Mouse (Mus musculus) heart, embryonic 14.5 days (tissue): ENCODE measurements around the gene Ubox5. TPM values are rescaled to one million over a fixed set of nuclear protein-coding genes. Genes with fewer than 3 reads are reported as not detected.
"Not testable (repeated sequence)": the region's sequence is repeated elsewhere in the genome, so short reads cannot be mapped to it uniquely, and the experiment has no call there.

ENCODE experiments used
- ATAC-seq: fragments of 200-750 bp; cut with Nextera tagmentation; 2 replicates; pipeline ENCODE4 v1.8.0; 2017; ENCODE audit warnings: low read depth, moderate TSS enrichment; ENCODE audit not compliant: insufficient number of reproducible peaks, insufficient read depth, low FRiP score
- H3K27ac ChIP-seq, 2 experiments: fragments of 200-500 bp in 1 of 2; fragments of 300-500 bp in 1 of 2; sonication (generic) in 1 of 2; replicated peaks in 1 of 2; 2 replicates each; pipeline ENCODE4 v1.5.1; 2012 to 2014; ENCODE audit warnings: low read depth in 2 of 2, low read length in 2 of 2, control low read depth in 1 of 2, mild to moderate bottlenecking in 1 of 2, mixed read lengths in 1 of 2; ENCODE audit not compliant: control insufficient read depth in 1 of 2, insufficient read depth in 1 of 2
- H3K27me3 ChIP-seq: fragments of 300-500 bp; sonication (generic); 2 replicates; pipeline ENCODE4 v1.6.1; 2014; ENCODE audit warnings: mild to moderate bottlenecking, low read length, control low read depth; ENCODE audit not compliant: control insufficient read depth, insufficient read depth
- H3K36me3 ChIP-seq: fragments of 300-500 bp; sonication (generic); 2 replicates; pipeline ENCODE4 v1.6.1; 2014; ENCODE audit warnings: mild to moderate bottlenecking, control low read depth, low read length, mixed read lengths; ENCODE audit not compliant: control insufficient read depth, insufficient read depth
- H3K4me1 ChIP-seq, 2 experiments: fragments of 200-500 bp in 1 of 2; fragments of 300-500 bp in 1 of 2; sonication (generic) in 1 of 2; 2 replicates each; pipeline ENCODE4 v1.6.1; 2012 to 2014; ENCODE audit warnings: low read length in 2 of 2, control low read depth in 1 of 2, mixed read lengths in 1 of 2; ENCODE audit not compliant: control insufficient read depth in 2 of 2, insufficient read depth in 2 of 2
- H3K4me2 ChIP-seq: fragments of 300-500 bp; sonication (generic); 2 replicates; pipeline ENCODE4 v1.6.1; 2014; ENCODE audit warnings: mild to moderate bottlenecking, low read length
- H3K4me3 ChIP-seq, 2 experiments: fragments of 200-500 bp in 1 of 2; fragments of 300-500 bp in 1 of 2; sonication (generic) in 1 of 2; 2 replicates each; pipeline ENCODE4 v1.5.1; 2012 to 2014; ENCODE audit warnings: low read length in 2 of 2, mild to moderate bottlenecking in 2 of 2, control low read depth in 1 of 2, low read depth in 1 of 2, moderate library complexity in 1 of 2; ENCODE audit not compliant: control insufficient read depth in 1 of 2, insufficient read depth in 1 of 2
- H3K9ac ChIP-seq: fragments of 300-500 bp; sonication (generic); 2 replicates; pipeline ENCODE4 v1.6.1; 2014; ENCODE audit warnings: mild to moderate bottlenecking, low read length
- H3K9me3 ChIP-seq: fragments of 300-500 bp; sonication (generic); 2 replicates; pipeline ENCODE4 v1.6.1; 2016; ENCODE audit warnings: low read length, control low read depth; ENCODE audit not compliant: control insufficient read depth
- WGBS: fragments of 180-500 bp; shearing (Covaris S2); extraction: QIAGEN DNeasy Blood & Tissue Kit; methylation state at CpG from one replicate; pipeline ENCODE4 v1.1.7; 2014; 5-methylcytosine and 5-hydroxymethylcytosine counted together
- polyA plus RNA-seq: library from polyadenylated mRNA; unstranded; fragments of >200 nt; fragmentation: Nextera tagmentation; extraction: Ambion mirVana; gene quantifications from 2 replicates; pipeline ENCODE4 v1.2.1, GENCODE M21; 2014

Gene Ubox5
- polyA plus RNA-seq, 1 experiment from 2014 or later = 6.9 TPM

- Histone ChIP-seq H3K27me3 (peaks cover 75% of the 10 kb centered on the region), H3K27ac (no peak overlapping the region), H3K4me1 (peaks cover 4 to 21% of the 10 kb centered on the region in 2 experiments; a peak in 3 of 4 replicates), H3K4me2 (peak overlapping the region; percentile 74), H3K4me3 (peak overlapping the region; percentile 33 to 40; a peak in 3 of 4 replicates), H3K9ac (peak overlapping the region; percentile 57; the same call in 1 of the 2 replicates), H3K36me3 (no peaks in the 10 kb centered on the region), H3K9me3 (peaks cover 5% of the 10 kb centered on the region; the same call in 1 of the 2 replicates)
- ATAC-seq = no peak
- WGBS = 6% methylated on average over 9 of the region's 9 CpGs
Measured at GRCm38 (mm10) chr2:130577021-130577420, 52.8 kb downstream of the Ubox5 start.

GRCm38 (mm10) chr2:130576564-130576963, 53.3 kb downstream of the Ubox5 start:
- not testable (repeated sequence) for H3K36me3 ChIP-seq, ATAC-seq, H3K9me3 ChIP-seq, H3K27ac ChIP-seq
- 2% methylated on average over 27 of the region's 32 CpGs for WGBS
- Histone ChIP-seq H3K9ac (peak overlapping the region; percentile 57), H3K4me2 (peak overlapping the region; percentile 74), H3K27me3 (peaks cover 71% of the 10 kb centered on the region), H3K4me1 (peaks cover 4 to 21% of the 10 kb centered on the region in 2 experiments; a peak in 3 of 4 replicates), H3K4me3 (peak overlapping the region; percentile 33 to 40)

GRCm38 (mm10) chr2:130575873-130576272, 54.0 kb downstream of the Ubox5 start, which contains the start of gene Oxt:
Oxt (plus strand) TSS chr2:130576173.
- no peaks in the 10 kb centered on the region for H3K36me3 ChIP-seq
- H3K27ac ChIP-seq = no peak within 1 kb of the TSS
- H3K9me3 ChIP-seq = peaks cover 5% of the 10 kb centered on the region; the same call in 1 of the 2 replicates
- H3K4me1 ChIP-seq = peaks cover 4 to 18% of the 10 kb centered on the region in 2 experiments; a peak in 3 of 4 replicates
- WGBS = 55% methylated on average over 9 of the region's 9 CpGs
- ATAC-seq = no peak
- peak within 1 kb of the TSS; percentile 74 for H3K4me2 ChIP-seq
- peak within 1 kb of the TSS; percentile 33 to 40 for H3K4me3 ChIP-seq
- H3K9ac ChIP-seq = peak within 1 kb of the TSS; percentile 57
- peaks cover 64% of the 10 kb centered on the region for H3K27me3 ChIP-seq

- Histone ChIP-seq H3K4me2 (no peak overlapping the region), H3K27ac (no peak overlapping the region), H3K4me3 (no peak overlapping the region), H3K9ac (no peak overlapping the region), H3K9me3 (peaks cover 5% of the 10 kb centered on the region; the same call in 1 of the 2 replicates), H3K36me3 (no peaks in the 10 kb centered on the region), H3K4me1 (peaks cover 2 to 10% of the 10 kb centered on the region in 2 experiments; a peak in 1 of 4 replicates), H3K27me3 (peaks cover 55% of the 10 kb centered on the region)
- WGBS = 74% methylated on average over 5 of the region's 5 CpGs
- ATAC-seq = no peak
Measured at GRCm38 (mm10) chr2:130574960-130575359, 54.9 kb downstream of the Ubox5 start.

GRCm38 (mm10) chr2:130569926-130570325, 59.9 kb downstream of the Ubox5 start:
- Histone ChIP-seq H3K9me3 (no peaks in the 10 kb centered on the region), H3K27me3 (peaks cover 5% of the 10 kb centered on the region), H3K4me1 (peaks cover 0 to under 1% of the 10 kb centered on the region in 2 experiments; a peak in 2 of 4 replicates), H3K4me2 (no peak overlapping the region), H3K36me3 (peaks cover 22% of the 10 kb centered on the region), H3K4me3 (no peak overlapping the region), H3K9ac (no peak overlapping the region), H3K27ac (no peak overlapping the region)
- ATAC-seq = no peak

GRCm38 (mm10) chr2:130568921-130569320, 60.9 kb downstream of the Ubox5 start:
- Histone ChIP-seq H3K27me3 (peaks cover 3% of the 10 kb centered on the region), H3K9me3 (no peaks in the 10 kb centered on the region), H3K27ac (no peak overlapping the region), H3K36me3 (peaks cover 22% of the 10 kb centered on the region), H3K4me2 (no peak overlapping the region), H3K4me1 (peaks cover 4 to 7% of the 10 kb centered on the region in 2 experiments), H3K9ac (no peak overlapping the region), H3K4me3 (no peak overlapping the region)
- 76% methylated on average over 4 of the region's 4 CpGs for WGBS
- no peak for ATAC-seq

GRCm38 (mm10) chr2:130564983-130565382, 64.9 kb downstream of the Ubox5 start:
- peaks cover 22% of the 10 kb centered on the region for H3K36me3 ChIP-seq
- 81% methylated on average over 8 of the region's 8 CpGs for WGBS

More at GRCm38 (mm10) chr2:130564983-130565382, 64.9 kb downstream of the Ubox5 start:
- ATAC-seq = no peak
- H3K27ac ChIP-seq = no peak overlapping the region
- peak overlapping the region in 1 of 2 experiments; percentile 79; a peak in 3 of 4 replicates for H3K4me3 ChIP-seq
- no peaks in the 10 kb centered on the region for H3K27me3 ChIP-seq
- H3K4me1 ChIP-seq = peaks cover 6 to 14% of the 10 kb centered on the region in 2 experiments
- H3K4me2 ChIP-seq = peak overlapping the region; percentile 90
- no peak overlapping the region; the same call in 1 of the 2 replicates for H3K9ac ChIP-seq
- H3K9me3 ChIP-seq = no peaks in the 10 kb centered on the region
